Mouse (Mus musculus) kidney, embryonic 16.5 days (tissue): ENCODE results near the gene Treml2. TPM values are rescaled to one million over a fixed set of nuclear protein-coding genes. Genes with fewer than 3 reads are reported as not detected.

Experiments
- ATAC-seq: fragments of 200-750 bp; cut with Nextera tagmentation; 2 replicates; pipeline ENCODE4 v1.8.0; 2017; ENCODE audit warnings: moderate TSS enrichment; ENCODE audit not compliant: low FRiP score, low TSS enrichment
- H3K27ac ChIP-seq: fragments of 300-500 bp; sonication (generic); 2 replicates; pipeline ENCODE4 v1.5.1; 2014; ENCODE audit warnings: low read length
- H3K27me3 ChIP-seq: fragments of 300-500 bp; sonication (generic); 2 replicates; pipeline ENCODE4 v1.6.1; 2014; ENCODE audit warnings: low read length, control low read depth, mixed read lengths; ENCODE audit not compliant: insufficient read depth
- H3K36me3 ChIP-seq: fragments of 300-500 bp; sonication (generic); 2 replicates; pipeline ENCODE4 v1.6.1; 2014; ENCODE audit warnings: low read length, control low read depth, mixed read lengths; ENCODE audit not compliant: insufficient read depth
- H3K4me1 ChIP-seq: fragments of 300-500 bp; sonication (generic); 2 replicates; pipeline ENCODE4 v1.6.1; 2014; ENCODE audit warnings: low read length, control low read depth, mixed read lengths; ENCODE audit not compliant: insufficient read depth
- H3K4me2 ChIP-seq: fragments of 300-500 bp; sonication (generic); replicated peaks from 2 replicates; pipeline ENCODE4 v1.6.1; 2014; ENCODE audit warnings: low read depth, low read length
- H3K4me3 ChIP-seq: fragments of 300-500 bp; sonication (generic); 2 replicates; pipeline ENCODE4 v1.5.1; 2014; ENCODE audit warnings: mild to moderate bottlenecking, low read length
- H3K9ac ChIP-seq: fragments of 300-500 bp; sonication (generic); replicated peaks from 2 replicates; pipeline ENCODE4 v1.6.1; 2014; ENCODE audit warnings: low read length
- H3K9me3 ChIP-seq: fragments of 300-500 bp; sonication (generic); 2 replicates; pipeline ENCODE4 v1.6.1; 2016; ENCODE audit warnings: low read length, control low read depth
- WGBS: fragments of 180-500 bp; shearing (Covaris S2); extraction: QIAGEN DNeasy Blood & Tissue Kit; methylation state at CpG from one replicate; pipeline ENCODE4 v1.1.7; 2014; 5-methylcytosine and 5-hydroxymethylcytosine counted together
- polyA plus RNA-seq: library from polyadenylated mRNA; unstranded; fragments of >200 nt; fragmentation: Nextera tagmentation; extraction: Ambion mirVana; gene quantifications from 2 replicates; pipeline ENCODE4 v1.2.1, GENCODE M21; 2015

The Treml2 gene
- polyA plus RNA-seq, result 0.09 and 0.32 TPM in 2 replicates

DNA sequence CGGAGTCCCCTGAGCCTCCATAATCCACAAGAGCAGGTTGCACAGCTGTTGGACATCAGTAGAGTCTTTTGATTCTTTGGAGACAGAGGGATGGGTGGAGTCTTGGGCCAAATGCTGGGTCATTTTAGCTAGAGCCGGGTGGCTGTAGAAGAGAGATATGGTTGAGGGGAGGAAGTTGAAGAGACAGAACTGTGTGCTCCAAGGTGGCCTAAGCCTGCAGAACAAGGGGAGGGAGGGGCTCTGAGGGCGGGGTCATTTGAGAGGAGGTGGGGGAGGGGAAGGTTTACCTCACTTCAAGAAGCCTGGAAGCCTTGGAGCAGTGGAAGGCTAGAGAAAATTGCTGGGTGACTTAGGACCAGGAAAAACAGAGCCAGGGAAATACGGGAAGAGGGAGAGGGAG, at the start of gene Treml2:
Gene Treml2 (plus strand): TSS at position 296 of the 400 bp plus-strand sequence.
- Histone ChIP-seq H3K9me3 (no peaks in the 10 kb centered on the region), H3K27ac (no peak within 1 kb of the TSS), H3K4me1 (no peaks in the 10 kb centered on the region), H3K27me3 (no peaks in the 10 kb centered on the region), H3K4me2 (no peak within 1 kb of the TSS), H3K36me3 (no peaks in the 10 kb centered on the region), H3K9ac (no peak within 1 kb of the TSS), H3K4me3 (no peak within 1 kb of the TSS)
- WGBS, result 11% methylated on average over 3 of the region's 4 CpGs
- ATAC-seq, result no peak

DNA sequence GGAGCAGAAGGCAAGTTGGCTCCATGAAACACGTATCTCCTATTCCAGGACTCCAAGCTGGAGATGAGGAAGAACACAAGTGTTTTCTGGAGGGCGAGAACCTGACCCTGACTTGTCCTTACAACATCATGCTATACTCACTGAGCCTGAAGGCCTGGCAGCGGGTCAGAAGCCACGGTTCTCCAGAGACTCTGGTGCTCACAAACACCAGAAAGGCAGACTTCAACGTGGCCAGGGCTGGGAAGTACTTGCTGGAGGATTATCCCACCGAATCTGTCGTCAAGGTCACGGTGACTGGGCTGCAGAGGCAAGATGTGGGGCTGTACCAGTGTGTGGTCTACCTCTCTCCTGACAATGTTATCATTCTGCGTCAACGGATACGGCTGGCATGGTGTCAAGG, 49.8 kb upstream of the Treml2 start:
- ATAC-seq, result no peak
- Histone ChIP-seq H3K27ac (no peak overlapping the region), H3K4me3 (no peak overlapping the region), H3K9ac (no peak overlapping the region), H3K4me1 (no peaks in the 10 kb centered on the region), H3K27me3 (no peaks in the 10 kb centered on the region), H3K4me2 (no peak overlapping the region), H3K9me3 (no peaks in the 10 kb centered on the region), H3K36me3 (no peaks in the 10 kb centered on the region)
- 84% methylated on average over 11 of the region's 11 CpGs for WGBS

DNA sequence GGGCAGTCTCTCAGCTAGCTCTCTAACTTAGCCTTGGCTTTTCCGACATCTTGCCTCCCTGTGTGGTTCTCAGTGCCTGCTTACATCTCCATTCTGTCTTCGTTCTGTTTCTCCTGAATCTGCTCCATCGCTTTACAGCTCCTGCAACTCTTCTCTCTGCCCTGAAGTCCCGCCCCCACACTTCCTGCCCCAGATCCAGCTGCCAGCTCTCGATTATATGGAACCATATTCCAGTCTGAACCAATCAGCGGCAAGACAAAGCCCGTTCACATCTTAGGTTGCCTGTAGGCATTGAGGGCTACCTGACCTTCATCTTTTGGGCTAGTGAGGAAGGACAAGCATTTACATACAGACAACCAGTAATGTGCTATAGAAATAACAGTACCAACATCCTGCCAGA, 48.7 kb upstream of the Treml2 start:
- Histone ChIP-seq H3K9me3 (no peaks in the 10 kb centered on the region), H3K36me3 (no peaks in the 10 kb centered on the region), H3K27ac (no peak overlapping the region), H3K4me1 (no peaks in the 10 kb centered on the region), H3K27me3 (no peaks in the 10 kb centered on the region), H3K9ac (no peak overlapping the region), H3K4me3 (no peak overlapping the region), H3K4me2 (no peak overlapping the region)
- ATAC-seq, result no peak
- 86% methylated on average over 7 of the region's 7 CpGs for WGBS

DNA sequence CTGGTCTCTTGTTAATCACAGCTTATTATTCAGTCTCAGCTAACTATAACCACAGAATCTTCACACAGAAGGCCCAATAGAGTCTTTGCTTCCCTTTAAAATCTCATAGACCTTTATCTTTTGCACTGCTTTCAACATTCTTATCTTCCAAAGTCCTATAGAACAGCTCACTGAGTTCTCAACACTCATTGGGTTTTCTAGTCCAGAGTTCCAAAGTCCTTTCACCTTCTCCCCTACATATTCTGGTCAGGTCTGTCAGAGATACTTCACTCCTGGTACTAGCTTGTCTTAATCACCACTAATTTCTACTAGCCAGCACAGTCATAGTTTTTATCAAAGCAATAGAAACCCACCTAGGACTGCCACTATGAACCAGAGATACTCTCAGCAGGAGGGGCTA, 42.7 kb upstream of the Treml2 start:
- no peak for ATAC-seq
- H3K27me3 ChIP-seq, result no peaks in the 10 kb centered on the region
- H3K4me1 ChIP-seq, result no peaks in the 10 kb centered on the region
- no peak overlapping the region for H3K27ac ChIP-seq
- no peak overlapping the region for H3K4me2 ChIP-seq
- no peak overlapping the region for H3K9ac ChIP-seq
- no peaks in the 10 kb centered on the region for H3K36me3 ChIP-seq
- H3K9me3 ChIP-seq, result peaks cover 11% of the 10 kb centered on the region; the same call in 1 of the 2 replicates
- H3K4me3 ChIP-seq, result no peak overlapping the region

DNA sequence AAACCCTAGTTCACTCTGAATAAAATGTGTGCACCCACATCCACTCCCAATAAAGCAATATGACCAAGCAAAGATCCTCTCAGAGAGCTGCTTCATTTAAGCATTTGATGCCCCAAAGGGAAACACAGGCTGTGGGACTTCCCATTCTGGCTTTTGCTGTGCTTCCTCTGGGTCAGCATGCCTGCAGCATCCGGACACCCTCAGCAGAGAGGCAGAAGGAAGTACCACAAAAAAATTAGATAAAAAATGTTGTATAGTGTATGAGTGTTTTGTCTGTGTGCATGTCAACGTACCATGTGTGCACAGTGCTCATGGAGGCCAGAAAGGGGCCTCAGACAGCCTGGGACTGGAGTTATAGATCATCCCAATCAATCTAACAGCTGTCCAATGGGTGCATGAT, 37.4 kb upstream of the Treml2 start:
- 88% methylated on average over 2 of the region's 2 CpGs for WGBS
- no peak overlapping the region for H3K27ac ChIP-seq
- H3K9me3 ChIP-seq, result peaks cover 11% of the 10 kb centered on the region; the same call in 1 of the 2 replicates
- H3K27me3 ChIP-seq, result no peaks in the 10 kb centered on the region
- no peak overlapping the region for H3K4me2 ChIP-seq
- no peak for ATAC-seq
- no peak overlapping the region for H3K9ac ChIP-seq
- no peaks in the 10 kb centered on the region for H3K36me3 ChIP-seq
- H3K4me3 ChIP-seq, result no peak overlapping the region
- 0 out of 2 replicates have a peak, but pooled peaks cover 3% of the 10 kb centered on the region for H3K4me1 ChIP-seq

DNA sequence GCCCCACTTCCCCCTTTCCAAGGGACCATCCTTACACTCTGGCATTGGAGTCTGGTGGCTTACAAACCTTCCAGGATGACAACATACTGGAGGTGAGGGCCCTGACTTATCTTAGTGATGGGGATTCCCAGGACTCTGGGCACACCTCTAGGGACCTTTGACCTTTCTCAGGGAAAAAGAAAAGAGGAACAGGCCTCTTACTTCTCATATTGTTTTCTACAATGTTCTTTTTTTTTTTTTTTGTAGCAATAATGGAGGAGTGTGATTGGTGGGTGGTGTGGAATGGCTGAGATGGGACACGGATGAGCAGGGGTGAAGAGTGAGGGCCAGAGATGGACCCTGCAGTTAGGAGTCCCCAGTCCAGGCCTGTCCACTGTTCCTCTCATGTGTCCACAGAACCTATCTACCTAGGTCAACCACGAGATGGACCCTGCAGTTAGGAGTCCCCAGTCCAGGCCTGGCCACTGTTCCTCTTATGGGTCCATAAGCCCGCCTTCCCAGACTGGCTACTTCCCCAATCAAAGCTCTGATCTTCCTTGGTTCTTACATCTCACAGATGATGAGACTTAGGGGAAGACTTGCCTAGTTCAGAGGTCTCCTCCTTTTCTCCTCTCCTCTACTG, 35.4 kb upstream of the Treml2 start, which contains the start of gene Treml4:
Gene Treml4 (plus strand): TSS at position 555 of the 622 bp plus-strand sequence.
- Histone ChIP-seq H3K9ac (no peak within 1 kb of the TSS), H3K27ac (no peak within 1 kb of the TSS), H3K4me1 (0 out of 2 replicates have a peak, but pooled peaks cover 3% of the 10 kb centered on the region), H3K27me3 (no peaks in the 10 kb centered on the region), H3K4me2 (no peak within 1 kb of the TSS), H3K9me3 (peaks cover 11% of the 10 kb centered on the region; the same call in 1 of the 2 replicates), H3K4me3 (no peak within 1 kb of the TSS), H3K36me3 (no peaks in the 10 kb centered on the region)
- ATAC-seq, result no peak
- 93% methylated on average over 3 of the region's 3 CpGs for WGBS

DNA sequence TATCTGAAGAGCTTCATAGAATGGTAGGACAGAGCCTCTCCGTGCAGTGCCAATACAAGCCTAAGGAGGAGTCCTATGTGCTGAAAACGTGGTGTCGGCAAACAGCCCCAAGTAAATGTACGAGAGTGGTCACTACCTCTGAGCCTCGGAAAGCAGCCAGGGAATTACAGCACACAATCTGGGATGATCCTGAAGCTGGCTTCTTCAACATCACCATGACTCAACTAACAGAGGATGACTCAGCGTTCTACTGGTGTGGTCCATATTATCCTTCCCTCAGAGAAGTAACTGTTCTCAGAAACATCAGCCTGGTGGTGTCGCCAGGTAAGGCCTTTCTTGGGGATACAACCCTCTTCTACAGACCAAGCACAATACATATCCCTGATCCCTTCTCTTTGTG, 34.6 kb upstream of the Treml2 start:
- Histone ChIP-seq H3K4me3 (no peak overlapping the region), H3K4me1 (0 out of 2 replicates have a peak, but pooled peaks cover 3% of the 10 kb centered on the region), H3K9ac (no peak overlapping the region), H3K36me3 (no peaks in the 10 kb centered on the region), H3K27me3 (no peaks in the 10 kb centered on the region), H3K4me2 (no peak overlapping the region), H3K27ac (no peak overlapping the region), H3K9me3 (0 out of 2 replicates have a peak, but pooled peaks cover 4% of the 10 kb centered on the region)
- 93% methylated on average over 7 of the region's 7 CpGs for WGBS
- ATAC-seq, result no peak

DNA sequence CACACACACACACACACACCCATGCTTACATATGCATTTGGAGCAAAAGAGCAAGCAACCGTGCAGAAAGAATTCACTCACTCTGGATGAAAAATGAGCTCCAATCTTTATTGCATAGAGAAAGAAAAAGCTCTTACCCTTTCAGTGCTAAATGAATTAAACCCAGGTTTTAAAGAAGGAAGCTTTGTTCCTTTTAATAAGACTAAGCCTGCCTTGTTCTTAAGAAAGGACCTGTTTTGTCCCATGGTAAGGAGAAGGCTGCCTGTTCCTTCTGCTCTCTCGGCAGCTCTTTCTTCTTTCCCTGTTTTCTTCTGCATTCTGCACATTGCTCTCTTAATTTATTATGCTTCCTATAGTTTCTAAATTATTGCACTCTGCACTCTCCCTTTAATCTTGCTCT, 33.2 kb upstream of the Treml2 start:
- Histone ChIP-seq H3K27me3 (no peaks in the 10 kb centered on the region), H3K9me3 (no peaks in the 10 kb centered on the region), H3K4me1 (0 out of 2 replicates have a peak, but pooled peaks cover 3% of the 10 kb centered on the region), H3K27ac (no peak overlapping the region), H3K4me3 (no peak overlapping the region), H3K9ac (no peak overlapping the region), H3K4me2 (no peak overlapping the region), H3K36me3 (no peaks in the 10 kb centered on the region)
- no peak for ATAC-seq
- 7% methylated on average over 2 of the region's 2 CpGs for WGBS

DNA sequence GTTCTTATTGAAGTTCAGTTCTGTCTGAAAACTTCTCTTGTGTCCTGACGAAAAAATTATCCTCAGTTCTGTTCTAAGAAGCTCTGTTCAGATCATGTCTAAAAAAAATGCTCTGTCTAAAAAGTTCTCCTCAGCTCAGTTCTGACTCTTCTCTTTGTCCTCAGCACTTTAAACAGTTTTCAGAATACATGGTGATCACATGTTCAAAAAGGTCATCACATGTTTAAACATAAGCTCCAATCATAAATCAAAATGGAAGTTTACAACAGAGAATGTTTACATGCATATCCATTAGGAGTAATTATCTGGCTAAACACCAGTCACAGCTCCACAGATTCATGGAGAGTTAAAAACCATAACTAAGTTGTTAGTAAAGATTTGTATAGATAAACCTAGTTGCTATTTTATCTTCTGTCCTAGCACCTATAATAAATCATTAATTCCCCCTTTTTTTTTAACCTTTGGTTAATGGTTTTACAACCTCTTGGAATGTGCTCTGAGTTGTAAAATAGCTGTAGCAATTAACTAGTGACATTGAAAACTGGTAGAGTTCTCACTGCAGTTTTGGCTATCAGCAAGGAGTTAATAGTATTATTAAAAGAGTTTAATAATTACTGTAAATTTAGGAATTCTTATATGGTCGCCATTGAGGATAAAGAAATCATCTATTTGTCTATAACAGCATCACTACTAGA, 32.5 kb upstream of the Treml2 start:
- Histone ChIP-seq H3K36me3 (no peaks in the 10 kb centered on the region), H3K9me3 (no peaks in the 10 kb centered on the region), H3K27ac (no peak overlapping the region), H3K4me3 (no peak overlapping the region), H3K9ac (no peak overlapping the region), H3K4me1 (0 out of 2 replicates have a peak, but pooled peaks cover 3% of the 10 kb centered on the region), H3K4me2 (no peak overlapping the region), H3K27me3 (no peaks in the 10 kb centered on the region)
- ATAC-seq, result no peak
- WGBS, result 41% methylated on average over 2 of the region's 2 CpGs

DNA sequence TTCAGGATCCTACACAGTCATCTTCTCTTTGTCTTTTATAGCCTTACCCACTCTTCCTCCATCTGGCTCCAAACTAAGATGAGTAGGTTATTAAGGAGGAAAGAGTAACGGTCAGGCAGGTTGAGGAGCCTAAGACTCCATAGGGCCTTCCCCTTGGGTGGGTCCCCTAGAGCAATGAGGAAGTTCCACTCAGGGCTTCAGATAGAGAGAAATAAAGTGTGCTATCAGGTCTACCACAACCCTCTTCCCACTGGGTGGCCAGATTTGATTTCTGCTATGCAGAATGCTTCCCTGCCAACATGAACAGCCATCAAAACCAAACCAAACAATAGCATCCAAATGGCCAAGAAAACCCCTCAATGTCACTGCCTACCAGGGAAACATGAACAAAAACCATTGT, 31.7 kb upstream of the Treml2 start:
- Histone ChIP-seq H3K27me3 (no peaks in the 10 kb centered on the region), H3K9me3 (no peaks in the 10 kb centered on the region), H3K4me3 (no peak overlapping the region), H3K36me3 (no peaks in the 10 kb centered on the region), H3K4me1 (0 out of 2 replicates have a peak, but pooled peaks cover 3% of the 10 kb centered on the region), H3K4me2 (no peak overlapping the region), H3K9ac (no peak overlapping the region), H3K27ac (no peak overlapping the region)
- 82% methylated on average over 1 of the region's 1 CpGs for WGBS
- ATAC-seq, result no peak
